Mouse (Mus musculus): ENCODE measurements around the gene Lck.

Gene Lck

DNA sequence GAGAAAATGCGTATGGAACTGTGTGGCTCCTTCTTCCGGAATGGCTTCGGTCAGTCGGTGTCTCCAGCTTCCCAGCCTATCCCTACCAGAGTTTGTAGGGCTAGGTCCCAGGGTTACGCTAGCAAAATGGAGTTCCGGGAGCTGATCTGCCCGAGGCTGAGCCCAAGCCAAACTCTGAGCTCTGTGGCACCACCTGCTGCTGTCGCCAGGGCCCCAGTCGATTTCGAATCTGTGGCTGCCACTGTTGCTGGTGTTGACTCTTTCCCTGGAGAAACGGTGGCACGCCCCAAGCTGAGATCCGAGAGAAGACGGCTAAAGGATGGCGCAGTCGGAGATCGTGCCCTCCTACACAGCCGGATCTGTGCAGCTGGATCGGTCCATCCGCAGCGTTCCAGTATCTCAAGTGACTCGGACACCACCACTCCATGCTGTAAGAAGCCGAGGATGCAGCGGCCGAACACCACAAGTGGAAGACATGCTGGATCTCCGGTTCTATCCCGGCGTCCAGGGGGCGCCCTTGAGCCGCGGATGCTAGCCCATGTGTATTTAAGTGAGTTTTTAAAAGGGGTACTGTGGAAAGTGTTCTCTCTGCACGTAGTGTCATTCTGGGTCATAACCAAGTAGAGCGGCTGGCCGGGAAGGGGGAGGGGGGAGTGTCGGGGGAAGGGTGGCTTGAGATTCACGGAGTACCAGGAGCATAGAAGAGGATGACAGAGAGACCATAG lies 11.6 kb upstream of the Lck start:
- peak; percentile 90 for DNase-seq

DNA sequence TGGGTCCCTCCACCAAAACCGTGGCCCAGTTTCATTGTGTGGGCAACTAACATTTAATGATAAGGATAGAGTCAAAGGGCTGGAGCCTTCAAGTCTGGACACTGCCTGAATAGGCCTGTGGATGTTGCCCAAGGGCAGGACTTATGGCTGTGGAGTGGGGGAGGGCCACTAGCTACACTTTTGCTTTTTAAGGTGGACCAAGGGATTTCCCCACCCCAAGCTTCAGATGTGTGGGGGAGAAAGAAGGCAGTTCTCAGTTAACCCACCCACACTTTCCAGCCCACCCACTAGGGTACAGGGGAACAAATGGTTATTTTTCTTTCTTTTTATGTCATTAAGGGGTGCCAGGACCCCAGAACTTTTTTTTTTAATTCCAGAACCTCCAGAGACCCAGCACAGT lies 10.9 kb upstream of the Lck start:
- peak; percentile 30 for DNase-seq

DNA sequence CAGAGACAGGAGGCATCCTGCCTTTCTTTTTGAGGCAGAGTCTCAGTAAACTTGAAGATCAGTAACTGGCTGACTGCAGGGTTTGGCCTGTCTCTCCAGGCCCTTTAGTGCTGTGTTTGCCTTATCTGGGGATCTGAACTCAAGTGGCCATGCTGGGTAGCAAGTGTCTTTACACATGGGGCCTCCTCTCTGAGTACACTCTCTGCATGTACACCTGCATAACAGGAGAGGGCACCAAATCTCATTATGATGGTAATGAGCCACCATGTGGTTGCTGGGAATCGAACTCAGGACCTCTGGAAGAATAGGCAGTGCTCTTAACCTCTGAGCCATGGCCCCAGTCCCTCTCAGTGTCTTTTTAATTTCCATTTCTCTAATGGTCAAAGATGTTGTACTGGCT lies 8.8 kb upstream of the Lck start:
- DNase-seq = no peak

DNA sequence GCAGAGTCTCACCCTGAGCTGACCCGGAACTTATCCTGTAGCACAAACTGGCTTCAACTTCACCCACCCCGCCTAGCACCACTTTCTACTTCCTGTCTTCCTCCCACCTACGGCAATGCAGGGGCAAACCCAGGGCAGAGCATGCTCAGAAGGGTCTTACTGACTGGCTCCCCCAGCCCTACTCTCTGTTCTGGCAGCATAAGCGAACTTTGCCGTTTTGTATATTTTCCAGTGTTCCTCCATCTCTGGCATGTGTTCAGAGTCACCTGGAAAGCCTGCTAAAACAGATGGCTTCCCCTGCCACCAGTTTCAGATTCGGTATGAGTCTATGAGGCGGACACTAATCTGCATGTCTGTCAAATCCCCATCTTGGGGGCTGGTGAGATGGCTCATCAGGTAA lies 6.9 kb upstream of the Lck start:
- no peak for DNase-seq

DNA sequence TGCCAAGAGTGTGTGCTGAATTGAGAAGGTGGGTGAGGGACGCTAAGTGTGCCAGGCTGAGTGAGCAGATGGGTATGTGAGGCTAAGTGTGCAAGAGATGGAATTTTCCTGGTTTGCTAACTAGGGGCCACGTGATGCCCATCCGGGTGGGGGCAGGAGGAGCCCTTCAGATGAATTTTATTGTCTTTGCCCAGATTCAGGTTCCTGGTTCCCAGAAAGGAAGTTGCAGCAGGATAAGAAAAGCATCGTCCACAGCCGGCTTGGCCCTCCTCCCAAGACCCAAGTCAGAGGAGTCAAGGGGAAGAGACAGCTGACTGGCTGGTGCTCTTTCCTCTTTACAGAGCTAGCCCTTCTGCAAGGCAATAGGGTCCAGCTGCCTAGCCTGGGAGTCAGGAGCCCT lies 5.0 kb upstream of the Lck start, which contains the start of gene Fam167b:
Gene Fam167b (minus strand): TSS at position 84 of the 400 bp plus-strand sequence.
- no peak for DNase-seq

DNA sequence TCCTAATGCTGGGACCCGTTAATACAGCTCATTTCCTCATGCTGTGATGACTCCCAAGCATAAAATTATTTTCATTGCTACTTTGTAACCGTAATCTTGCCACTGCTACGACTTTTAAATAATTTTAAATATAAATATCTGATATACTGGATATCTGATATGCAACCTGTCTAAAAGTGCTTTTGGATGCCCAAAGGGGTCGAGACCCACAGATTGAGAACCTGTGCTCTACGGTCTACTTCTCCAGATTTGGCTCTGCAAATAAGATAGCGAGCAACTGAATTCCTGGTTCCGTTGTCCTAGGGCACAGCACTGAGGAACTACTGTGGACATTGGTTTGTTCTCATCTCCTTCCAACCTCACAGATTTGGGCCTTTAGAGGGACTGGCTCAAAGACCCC lies 4.2 kb upstream of the Lck start:
- no peak for DNase-seq

DNA sequence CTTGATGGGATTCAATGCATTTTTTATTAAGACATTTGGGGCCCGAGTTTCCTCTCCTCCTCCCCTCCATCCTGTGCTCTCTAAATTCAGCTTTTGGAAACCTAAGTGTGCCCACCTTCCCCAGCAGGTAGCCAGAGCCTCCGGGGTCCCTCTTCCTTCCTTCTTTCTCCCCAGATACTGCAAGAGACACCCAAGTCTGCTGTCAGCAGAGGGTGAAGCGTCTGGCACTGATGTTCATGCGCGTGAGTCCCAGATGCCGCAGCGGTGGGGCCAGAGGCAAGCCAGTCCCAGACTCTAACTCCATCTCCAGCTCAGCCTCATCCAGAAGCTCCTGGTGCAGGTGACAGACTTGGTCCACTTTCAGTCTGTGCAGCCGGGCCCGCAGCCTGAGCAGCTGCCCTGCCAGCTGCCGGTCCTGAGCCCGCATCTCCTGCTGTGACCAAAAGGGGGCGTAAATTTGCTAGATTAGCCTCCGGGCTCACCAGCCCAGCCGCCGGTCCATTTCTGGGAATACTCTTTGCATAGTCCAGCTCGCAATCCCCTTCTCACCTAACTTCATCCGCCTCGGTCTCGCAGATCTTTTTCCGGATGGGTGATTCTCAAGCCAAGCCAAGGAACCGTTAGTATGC lies 3.5 kb upstream of the Lck start:
- DNase-seq = peak; percentile 86

DNA sequence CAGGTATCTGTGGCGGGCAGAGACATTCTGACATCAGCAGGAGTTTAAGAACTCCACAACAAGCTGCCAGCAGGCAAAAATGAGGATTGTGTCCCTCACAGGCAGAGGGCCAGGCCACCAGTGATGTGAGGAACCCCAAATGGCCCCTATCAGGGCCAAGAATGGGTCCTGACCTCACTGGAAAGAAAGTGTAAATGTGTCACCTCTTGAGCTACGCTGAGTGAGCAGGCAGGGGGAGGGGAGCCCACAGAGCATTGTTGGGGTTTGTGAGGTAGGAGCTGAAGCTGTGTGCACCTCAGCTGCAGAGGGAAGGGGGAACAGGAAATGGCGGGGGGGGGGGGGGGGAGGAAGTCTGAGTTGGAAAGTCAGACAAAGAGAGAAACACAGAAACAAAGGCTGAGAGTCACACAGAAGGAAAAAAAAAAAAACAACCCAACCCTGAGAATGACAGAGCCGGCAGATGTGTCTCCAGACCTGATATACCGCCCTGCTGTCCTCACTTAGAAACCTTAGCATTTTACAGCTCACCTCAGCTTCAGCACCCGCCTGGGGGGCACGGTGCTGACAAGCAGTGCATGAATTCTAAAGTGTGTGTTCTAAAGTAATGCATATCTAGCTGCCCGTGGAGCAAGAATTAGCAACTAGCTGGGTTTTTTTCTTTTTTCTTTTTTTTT lies 1.9 kb upstream of the Lck start:
- peak; percentile 21 for DNase-seq

DNA sequence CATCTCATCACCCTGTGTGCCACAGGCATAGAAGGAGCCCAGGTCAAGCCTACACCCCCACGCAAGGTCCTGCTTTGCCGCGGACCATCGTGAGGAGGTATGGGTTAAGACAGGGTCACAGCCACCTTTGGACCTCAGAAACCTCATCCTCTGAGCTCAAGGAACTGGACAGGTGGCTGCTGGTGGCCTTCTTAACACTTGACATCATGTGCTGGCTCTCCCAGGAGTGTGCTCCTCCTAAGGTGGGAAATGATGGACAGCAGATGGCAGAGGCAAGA lies 409 bp downstream of the Lck start:
- no peak for DNase-seq

DNA sequence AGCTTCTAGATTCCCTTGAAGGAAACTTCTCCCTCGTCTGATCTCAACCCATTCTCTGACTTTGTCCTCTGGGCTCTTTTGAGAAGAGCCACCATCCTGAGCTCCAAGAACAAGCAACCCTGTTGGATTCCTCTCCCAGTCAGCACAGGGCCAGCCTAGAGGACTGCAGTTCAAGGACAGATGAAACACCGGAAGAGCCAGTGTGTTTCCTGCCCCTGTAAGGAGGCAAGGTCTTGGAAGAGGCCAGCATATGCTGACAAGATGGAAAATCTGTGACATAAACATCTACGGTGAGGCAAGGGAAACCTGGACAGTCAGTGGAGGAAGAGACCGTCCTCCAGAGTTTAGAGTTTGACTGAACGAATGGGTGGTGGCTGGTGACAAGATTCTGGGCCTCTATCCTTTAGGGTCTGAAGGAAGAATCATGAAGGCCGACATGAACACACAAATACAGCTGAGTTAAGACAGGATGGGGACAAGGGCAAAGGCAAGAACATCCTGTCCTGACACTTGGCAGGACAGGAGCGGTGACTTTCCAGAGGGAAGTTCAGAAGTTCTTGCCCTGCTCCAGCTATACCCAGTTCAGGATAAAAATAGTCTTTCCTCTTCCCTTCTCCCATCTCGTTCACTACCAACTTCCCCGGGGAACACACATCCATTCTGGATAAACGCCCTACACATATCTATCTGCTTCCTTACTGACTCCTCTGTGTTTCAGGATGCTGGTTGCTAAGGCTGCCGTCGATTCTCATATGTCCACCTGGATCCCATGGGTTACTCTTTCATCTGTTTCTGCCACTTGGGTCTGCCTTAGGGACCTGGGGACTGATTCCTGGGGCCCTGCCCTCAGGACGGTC lies 977 bp downstream of the Lck start:
- DNase-seq = no peak

DNA sequence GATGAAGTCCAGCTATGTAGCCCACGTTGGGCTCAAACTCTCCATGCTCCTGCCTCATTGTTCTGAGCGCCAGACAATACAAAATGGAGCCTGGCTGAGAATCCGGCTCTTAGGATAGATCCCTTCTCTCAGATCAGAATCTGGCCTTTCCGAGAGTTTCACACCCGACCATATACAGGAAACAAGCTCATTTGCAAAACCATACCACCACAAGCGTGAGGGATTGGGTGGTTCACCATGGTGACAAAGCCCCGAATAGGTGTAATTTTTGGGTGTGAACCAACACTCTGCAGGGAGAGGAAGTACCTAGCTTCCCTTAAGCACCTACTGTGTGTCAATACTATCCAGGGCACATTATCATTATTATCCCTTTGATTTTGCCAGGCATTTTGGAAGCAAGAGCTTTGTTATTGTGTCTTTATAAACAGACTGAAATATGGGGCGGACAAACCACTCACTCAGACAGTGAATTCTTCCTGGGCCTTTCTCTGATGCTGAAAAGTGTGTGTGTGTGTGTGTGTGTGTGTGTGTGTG lies 1.8 kb downstream of the Lck start:
- no peak for DNase-seq

DNA sequence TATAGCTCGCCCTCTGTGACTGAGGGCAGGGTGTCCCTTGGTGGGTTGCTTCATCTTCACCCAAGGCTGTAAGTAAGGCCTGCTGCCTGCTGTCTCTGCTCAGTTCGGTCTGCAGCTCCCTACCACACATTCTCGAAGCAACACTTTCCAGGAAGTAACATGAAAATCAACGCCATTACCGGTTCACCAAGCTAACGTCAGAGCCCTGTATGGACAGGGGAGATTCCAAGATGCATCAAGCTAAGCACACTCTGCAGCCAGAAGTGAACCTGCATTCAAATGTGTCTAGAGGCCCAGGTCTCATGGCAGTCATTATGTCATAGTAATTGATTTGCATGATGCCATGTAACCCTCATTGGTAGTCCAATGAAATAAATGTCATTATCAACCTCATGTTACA lies 3.4 kb downstream of the Lck start:
- DNase-seq = no peak

DNA sequence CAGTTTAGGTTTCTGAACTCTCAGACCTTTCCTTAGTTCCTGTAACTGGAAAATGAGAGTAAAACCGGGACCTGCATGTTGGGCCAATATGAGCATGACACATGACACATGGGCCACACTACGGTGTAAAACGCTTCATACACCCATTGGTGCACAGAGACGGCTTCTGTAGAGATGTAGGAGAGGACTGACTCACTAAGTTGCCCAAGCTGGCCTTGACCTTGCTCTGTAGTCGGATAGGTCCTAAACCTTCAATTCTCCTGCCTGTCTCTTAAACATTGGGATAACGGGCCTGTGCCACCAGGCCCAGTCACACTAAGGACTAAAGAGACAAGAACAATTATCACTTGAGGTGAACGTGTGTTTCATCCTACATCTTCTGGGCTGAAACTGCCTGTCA lies 5.1 kb downstream of the Lck start:
- DNase-seq = no peak

DNA sequence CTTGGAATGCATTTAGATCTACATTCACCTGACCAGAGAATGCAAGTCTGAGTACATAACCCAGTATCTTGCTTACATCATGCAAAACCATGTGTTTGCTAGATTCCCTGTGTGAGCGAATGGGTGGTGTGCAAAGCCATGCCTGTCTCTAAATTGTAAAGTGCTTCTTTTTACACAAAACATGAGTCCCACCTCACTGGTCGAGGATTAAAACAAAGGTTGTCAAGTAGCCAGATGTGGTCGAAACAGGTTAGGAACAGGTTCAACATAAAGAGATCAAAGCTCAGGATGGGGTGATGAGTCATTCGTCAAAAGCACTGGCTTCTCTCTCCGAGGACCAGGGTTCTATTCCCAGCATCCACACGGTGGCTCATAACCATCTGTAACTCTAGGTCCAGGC lies 8.3 kb downstream of the Lck start:
- DNase-seq = no peak

DNA sequence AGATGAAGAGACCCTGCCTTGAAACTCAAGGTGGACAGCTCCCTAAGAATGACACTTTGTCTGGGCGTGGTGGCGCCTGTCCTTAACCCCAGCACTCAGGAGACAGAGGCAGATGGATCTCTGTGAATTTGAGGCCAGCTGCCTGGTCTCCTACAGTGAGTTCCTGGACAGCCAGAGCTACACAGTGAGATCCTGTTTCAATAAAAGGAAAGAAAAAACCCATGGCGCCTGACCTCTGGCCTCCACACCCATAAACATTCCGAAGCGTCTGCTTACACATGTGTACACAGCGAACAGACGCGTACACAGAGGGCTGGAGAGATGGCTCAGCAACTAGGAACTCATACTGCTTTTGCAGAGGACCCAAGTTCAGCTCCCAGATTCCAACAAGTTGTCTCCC lies 9.7 kb downstream of the Lck start:
- peak; percentile 68 for DNase-seq

DNA sequence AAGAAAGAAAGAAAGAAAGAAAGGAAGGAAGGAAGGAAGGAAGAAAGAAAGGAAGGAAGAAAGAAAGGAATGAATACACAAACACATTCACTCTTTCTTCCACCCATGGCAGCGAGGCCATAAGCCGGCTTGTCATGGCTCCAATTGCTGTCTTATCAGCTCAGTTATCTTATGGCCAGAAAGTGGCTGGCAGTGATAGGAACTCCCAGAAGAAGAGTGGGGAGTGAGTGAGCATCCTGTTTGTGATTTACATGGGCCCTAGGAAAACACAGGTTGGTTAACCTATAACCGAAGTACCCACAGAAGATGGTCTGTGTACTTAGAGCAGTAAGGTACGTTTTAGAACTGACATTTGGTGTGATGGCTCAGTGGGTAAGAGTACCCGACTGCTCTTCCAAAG lies 12.3 kb downstream of the Lck start:
- DNase-seq = no peak

DNA sequence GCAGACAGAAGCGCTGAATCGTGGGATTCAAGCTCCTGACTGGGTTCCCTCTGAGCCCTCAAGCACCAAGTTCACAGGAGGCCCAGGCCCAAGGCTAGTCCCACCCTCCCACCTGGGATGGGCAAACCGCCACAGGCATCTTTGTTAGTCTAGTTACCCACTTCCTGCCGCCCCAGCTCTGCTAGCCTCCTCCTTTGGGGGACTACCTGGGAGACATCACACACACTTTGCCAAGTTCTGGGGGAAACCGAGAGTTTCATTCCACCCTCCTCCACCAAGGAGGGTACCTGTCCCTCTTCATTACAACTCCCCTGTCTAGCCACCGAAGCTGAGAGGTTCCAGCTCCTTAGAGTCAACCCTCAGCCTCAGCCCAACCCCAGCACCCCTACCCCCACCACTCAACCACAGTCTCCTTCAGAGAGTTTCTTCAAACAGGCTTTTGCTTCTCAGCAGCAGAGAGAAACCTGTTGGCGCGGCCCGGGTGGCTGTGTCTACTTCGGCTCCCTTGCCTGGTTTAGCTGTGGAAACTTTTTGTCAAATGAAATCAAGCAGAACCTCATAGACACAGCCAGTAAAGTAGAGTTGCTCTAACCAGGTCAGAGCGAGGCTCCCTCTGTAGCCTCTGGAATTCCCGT lies 15.0 kb downstream of the Lck start:
- no peak for DNase-seq

DNA sequence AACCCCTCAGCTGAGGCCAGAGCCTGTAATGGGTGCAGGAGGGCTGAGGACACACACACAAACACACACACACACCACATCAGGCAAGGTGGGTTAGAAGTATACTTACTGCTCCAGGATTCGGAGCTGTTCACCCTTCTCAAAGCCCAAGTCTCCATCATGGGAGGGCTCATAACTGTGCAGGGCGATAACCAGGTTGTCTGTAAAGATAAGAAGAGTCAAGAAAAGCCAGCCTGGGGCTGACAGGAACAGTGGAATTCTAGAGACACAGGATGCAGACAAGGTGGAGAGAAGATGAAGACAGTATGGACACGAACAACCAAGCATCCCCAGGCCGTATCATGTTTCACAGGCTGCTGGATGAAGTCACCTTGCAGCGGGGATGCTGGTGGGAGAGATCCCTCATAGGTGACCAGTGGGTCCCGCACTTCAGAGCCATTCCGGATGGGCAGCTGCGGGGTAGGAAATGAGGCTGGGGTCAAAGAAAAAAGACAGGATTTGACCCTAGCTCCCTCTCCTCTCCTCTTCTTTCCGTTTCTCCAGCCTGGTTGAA lies 16.1 kb downstream of the Lck start:
- DNase-seq = no peak

DNA sequence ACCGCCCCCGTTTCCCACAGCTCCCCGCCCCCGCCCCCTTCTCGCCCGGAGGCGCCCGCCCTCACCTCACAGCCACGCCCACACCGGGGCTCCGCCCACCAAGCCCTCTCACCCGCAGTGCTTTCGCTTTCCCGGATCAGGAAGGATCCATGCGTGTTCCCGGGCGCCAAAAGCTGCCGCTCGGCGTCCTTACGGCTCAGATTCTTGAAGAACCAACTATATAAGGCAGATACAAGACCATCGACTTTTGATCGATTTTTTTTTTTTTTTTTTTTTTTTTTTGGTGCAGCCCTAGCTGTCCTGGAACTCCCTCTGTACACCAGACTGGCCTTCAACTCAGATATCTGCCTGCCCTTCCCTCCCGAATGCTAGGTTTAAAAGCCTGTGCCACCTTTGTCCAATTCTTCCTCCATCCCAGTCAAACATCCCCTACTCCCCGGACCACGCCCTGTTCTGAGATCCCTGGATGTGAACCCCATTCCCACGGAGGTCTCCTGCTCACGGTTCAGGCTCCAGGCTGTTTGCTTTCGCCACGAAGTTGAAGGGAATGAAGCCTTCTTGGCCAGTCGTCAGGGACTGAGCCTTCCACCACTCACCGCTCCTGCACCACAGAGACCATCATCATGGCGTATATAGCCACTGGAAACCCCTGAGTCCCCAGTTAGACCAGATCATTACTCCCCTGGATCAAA lies 16.8 kb downstream of the Lck start:
- DNase-seq = peak; percentile 95

DNA sequence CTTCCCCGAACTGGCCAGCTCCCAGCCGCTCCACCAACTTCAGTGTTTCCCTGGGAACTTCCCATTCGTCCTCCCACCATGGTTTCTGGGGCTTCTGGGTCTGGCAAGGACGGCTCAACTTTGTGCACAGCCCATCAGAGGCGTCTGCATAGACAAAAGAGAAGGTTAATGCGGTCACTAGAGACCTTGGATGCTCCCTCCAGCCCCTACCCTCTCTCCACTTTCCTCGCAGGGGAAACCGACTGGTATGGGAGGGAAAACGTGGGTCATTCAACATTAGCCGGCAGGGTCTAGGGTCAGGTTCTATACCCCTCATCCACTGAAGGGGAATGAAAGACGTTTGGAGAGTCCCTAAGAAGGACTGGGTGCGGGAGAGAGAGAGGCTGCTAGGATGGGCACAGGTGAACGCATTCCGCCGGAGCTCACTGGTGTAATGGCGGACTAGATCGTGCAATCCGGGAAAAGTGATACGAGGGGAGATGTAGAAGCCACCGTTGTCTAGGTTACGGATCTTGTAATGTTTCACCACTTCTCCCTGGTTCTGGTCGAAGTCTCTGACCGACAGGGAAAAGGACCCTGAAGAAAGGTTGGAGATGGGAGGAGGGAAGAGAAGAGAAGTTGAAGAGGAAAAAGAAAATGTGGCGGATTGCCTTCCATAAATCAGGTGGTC lies 17.4 kb downstream of the Lck start:
- DNase-seq = no peak

DNA sequence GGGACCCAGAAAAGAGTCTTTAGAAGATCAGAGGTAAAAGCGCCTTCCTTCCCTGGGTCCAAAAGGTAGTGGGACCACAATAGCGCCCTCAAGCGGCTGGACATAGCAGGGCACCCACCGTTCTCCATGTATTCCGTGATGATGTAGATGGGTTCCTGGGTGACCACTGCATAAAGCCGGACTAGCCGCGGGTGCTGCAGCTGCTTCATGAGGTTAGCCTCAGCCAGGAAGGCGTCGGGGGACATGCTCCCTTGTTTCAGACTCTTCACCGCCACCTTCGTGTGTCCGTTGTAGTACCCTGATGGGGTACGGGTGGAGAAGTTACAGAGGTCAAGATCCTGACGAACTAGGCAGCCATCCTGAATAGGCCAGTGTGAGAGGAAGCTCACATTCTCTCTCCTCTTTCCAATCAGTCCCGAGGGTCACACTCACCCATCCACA lies 18.0 kb downstream of the Lck start:
- DNase-seq = peak; percentile 66
